Mouse (Mus musculus) 3134 (cell line): ENCODE data around the gene Arl14.
"Not testable (repeated sequence)": the region's sequence is repeated elsewhere in the genome, so short reads cannot be mapped to it uniquely, and the experiment has no call there.

Experiments used
- DNase-seq: peaks from one replicate; pipeline ENCODE4 v3.0.0-alpha.2; 2011; ENCODE audit warnings: low spot score; ENCODE audit not compliant: insufficient read length; ENCODE audit errors: extremely low read depth

Arl14 gene

DNA sequence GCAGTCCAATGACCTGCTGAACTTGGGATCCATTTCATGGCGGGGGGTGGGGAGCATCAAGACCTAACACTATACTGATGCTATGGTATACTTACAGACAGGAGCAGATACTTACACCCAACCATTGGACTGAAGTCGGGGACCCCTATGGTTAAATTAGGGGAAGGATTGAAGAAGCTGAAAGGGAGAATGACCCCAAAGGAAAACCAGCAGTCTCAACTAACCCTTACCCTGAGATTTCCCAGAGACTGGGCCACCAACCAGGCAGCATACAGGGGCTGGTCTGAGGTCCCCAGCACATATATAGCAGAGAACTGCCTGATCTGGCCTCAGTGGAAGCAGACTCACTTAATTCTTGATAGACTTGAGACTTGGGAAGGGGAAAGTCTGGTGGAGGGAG is 10.0 kb upstream of the Arl14 start:
- DNase-seq, result no peak

DNA sequence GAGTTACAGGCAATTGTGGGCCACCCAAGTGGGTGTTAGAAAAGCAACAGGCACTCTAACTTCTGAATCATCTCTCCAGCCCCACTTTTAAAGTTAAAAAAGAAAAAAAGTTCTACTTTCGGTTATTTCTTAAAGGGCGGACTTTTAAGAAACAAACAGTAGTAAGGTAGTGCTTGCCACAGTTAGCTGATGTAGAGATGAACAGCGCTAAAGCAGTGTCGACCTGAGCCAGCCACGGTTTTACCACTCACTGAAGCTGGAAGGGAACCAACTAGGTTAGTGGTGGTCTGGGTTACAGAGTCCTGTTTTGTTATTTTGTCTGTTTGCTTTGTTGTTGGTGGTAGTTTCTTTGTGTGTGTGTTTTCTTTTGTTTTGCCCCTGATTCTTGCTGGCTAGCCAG is 8.8 kb upstream of the Arl14 start:
- DNase-seq, result no peak

DNA sequence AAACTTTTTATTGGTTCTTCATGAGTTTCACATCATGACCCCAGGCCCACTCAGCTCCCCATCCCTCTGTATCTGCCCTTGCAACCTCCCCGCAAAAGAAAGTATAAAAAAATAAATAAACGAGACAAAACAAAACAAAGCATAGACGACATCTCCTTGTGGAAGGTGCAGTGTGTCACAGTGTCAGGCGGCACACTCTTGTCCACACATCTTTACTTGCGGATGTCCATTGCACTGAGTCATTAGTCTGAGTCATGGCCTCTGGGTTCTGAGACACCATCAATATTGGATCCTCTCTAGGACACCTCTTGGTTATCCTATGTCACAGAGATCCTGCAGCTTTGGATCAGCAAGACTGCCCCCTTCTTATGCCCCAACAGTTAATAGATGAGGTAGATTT is 7.7 kb upstream of the Arl14 start:
- peak; percentile 29 for DNase-seq

DNA sequence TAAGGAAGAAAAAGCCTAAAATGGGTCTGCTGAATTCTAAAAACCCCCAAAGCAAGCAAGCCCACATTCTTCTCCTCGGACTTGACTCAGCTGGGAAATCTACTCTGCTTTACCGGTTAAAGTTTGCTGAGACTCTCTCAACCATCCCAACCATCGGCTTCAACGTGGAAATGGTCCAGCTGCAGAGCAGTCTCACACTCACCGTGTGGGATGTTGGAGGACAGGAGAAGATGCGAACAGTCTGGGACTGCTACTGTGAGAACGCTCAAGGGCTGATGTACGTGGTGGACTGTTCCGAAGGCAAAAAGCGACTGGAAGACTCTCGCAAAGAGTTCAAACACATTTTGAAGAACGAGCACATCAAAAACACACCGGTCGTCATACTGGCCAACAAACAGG is 282 bp downstream of the Arl14 start:
- no peak for DNase-seq

DNA sequence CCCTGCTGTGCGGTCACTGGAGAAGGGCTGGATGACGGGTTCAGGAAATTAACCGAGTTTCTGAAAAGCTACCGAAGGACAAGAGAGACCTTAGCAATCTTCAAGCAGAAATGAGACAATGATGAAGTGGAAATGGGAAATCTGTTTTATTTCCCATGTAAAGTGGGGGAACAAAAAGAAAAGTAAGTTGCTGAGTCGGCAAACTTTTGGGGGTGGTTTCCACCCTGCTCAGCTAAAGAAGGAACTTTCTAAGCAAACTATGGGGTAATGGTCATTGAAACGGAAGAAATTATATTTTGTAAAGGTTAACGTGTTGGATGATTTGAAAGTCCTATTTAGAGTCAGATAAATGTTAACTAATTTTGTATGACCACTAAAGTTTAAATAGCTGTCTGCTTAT is 768 bp downstream of the Arl14 start:
- no peak for DNase-seq

DNA sequence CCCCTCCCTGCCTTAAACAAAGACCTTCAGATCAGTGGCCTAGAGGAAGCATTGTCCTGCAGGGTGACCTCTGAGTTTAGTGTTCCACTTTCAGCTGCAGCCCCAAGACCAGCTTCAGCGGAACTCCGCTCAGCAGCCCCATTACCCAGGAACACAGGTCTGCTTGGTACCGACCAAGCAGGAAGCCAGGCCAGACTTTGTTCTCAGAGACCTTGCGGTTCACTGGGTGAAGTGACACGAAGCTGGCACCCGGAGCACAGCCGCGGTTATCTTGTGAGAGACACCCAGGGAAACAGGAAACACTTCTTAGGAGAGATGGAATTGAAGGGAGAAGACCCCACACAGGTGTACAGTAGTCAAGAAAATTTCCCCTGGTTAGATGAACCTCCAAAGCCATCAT is 1.4 kb downstream of the Arl14 start:
- no peak for DNase-seq

DNA sequence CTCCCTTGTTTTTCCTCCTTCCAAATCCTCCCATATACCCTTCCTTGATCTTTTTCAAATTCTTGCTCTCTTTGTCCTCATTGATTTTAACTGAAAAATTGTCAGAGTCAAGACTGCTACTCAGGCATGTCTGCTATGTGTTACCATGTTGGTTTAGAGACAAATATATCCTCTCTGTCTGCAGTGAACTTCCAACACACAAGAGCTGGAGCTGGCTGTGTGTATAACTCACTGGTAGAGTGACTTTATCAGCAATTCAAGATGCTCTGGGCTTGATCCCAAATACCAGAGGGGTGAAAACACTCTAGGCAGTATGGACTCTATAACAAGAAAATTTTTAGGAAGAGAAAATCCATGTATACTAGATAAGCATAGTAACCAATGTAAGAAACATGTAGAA is 2.8 kb downstream of the Arl14 start:
- DNase-seq, result no peak

DNA sequence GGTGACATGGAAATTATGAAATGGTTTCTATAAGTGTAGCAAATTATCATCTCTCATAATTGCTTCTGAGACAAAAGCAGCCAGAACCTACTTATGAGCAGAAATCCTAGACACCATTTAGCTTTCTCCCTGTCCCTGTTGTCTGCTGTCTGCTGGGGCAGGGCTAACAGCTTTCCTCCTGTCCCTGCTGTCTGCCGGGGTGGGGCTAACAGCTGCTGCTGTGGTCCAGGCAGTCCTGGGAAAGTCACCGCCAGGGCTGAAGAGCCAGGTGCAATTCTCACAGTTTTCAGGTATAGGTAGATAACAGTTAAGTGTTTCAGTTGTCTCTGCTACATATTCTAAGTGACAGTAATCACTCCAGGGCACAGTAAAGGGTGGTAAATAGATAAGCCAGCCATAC is 4.3 kb downstream of the Arl14 start:
- DNase-seq, result no peak

DNA sequence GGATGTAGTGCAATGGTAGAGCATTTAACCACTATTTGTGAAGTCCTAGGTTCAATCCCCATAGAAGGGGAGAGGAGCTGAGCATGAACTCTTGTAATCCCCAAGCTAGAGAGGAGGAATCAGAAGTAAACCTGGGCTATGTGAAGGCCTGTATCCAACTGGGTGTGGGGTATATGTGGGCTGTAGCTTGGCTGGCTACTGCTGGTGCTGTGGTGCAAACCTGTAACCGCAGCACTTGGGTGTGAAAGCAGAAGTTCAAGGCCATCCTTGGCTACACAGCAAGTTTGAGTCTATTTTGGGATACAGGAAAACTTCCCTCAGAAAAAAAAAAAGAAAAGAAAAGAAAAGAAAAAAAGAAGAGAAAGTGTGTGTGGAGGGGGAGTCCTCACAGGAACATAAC is 5.8 kb downstream of the Arl14 start:
- no peak for DNase-seq

DNA sequence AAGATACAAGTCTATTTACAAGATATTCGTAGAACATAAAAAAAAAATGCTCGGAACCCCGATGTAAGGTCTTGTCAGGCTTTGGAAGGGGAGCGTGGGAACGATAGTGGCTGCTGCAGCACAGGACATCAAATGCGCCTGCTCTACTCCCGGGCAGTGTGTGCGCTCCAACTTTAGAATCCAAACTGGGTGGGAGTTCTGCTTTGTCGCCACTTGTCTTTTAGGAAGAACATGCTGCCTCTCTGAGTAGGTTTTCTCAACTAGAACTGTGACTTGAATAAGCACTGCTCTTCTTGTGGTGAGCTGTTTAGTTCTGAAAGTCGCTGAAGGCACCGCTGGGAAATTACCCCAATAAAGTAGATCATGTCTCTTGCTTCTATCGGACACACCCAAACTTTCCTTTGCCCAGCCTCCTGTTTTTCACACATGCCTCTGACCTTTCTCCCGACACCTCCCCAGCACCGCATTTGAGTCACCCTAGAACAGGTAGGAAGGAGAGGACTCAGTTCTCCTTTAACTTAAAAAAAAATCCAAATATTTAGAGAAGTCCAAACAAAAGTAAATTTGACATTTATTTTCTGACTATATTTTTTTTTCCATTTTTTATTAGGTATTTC is 9.4 kb downstream of the Arl14 start:
- DNase-seq, result no peak

DNA sequence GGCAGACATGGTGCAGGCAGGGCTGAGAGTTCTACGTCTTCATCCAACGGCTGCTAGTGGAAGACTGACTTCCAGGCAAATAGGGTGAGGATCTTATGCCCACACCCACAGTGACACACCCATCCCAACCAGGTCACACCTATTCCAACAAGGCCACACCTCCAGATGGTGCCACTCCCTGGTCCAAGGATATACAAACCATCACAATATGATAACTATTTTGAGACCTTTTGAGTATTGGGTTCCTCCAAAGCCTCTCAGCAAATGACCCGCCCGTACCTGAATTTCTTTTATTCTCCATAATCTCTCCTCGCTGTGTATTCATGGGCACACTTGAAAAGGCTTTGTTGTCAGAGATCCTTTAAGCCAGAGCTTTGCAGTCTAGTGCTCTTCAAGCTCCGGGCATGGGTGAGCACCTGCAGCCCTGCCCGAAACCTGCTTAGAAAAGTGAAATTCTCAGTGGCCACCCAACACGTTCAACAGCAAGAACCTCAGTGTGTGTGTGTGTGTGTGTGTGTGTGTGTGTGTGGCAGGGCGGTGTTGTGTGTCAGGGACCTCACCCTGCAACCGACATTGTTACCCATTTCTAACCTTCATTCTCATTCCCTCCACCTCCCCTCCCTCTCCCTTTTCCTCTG is 11.5 kb downstream of the Arl14 start:
- not testable (repeated sequence) for DNase-seq

DNA sequence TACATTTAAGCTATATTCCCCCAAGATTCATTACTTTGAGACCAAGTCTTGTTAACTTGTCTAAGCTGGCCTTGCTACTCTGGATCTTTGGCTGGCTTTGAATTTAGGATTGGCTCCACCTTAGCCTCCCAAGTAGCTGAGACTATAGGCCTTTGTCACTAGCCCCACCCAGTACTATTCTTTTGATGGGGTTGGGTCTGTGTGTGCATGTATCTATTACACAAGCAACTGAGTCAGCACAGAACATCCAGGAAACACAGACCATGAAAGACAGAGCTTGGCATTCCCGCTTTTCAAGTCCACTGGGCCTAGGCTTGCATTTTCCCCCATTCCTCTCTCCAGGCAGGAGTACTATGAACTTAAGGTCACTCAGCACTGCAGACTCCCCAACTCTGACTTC is 12.3 kb downstream of the Arl14 start:
- DNase-seq, result no peak

DNA sequence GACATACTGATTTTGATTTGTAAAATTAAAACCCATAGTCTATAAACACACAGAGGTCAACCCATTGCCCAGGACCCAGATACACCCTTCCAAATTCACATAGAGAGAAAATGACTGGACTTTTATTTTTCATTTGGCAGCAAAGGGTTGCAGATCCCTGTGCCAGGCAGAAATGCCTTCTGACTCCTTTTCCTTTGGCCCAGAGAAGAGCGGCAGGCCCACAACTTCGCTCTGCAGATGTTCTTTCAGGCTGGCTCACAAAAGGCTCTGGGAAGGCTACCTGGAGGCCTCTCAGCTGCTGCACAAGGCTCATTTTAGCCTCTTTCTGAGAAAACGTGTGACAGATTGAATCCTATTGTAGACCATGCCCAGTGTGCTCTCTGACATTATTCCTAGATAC is 13.6 kb downstream of the Arl14 start:
- DNase-seq, result no peak

DNA sequence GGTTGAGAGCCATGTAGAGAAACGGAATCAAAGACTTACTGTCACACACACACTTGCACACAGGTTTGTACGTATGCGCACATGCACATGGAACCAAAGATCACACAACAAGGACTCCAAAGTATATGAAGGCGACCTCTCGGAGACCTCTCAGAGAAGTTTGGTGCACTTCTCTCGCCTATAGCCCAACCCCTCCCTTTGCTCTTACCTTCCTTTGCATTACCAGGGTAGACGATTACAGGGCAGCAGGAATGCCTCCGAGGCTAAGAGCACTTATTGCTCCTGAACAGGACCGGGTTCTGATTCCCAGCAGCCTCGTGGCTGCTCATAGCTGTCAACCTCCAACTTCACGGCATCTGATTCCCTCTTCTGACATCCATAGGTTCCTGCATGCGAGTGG is 14.3 kb downstream of the Arl14 start:
- DNase-seq, result no peak

DNA sequence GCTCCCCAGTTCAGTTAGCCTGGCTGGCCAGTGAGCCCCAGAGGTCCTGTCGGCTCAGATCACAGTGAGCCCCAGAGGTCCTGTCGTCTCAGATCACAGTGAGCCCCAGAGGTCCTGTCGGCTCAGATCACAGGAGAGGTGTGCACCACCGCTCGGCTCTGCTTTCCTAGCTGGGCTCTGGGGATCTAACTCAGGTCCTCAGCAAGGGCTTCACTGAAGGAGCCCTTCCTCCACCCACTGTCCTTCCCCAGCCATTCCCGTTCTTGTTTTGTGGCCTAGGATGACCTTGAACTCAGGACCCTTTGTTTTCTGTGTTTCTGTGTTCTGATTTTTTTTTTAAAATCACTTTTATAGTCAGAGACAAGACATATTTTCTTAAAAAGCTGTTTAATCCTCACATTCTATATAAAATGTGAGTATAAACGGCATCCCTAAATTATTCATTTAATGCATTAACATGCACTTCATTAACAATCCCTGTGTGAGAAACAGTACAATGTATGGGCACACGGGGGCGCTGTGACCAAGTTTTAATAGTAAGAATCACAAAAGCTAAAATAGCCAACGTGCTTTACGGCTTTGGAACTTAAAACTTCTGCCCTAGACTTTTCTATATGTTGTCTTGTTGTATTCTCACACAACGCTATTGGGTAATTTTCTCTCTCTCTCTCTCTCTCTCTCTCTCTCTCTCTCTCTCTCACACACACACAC is 16.1 kb downstream of the Arl14 start:
- no peak for DNase-seq

DNA sequence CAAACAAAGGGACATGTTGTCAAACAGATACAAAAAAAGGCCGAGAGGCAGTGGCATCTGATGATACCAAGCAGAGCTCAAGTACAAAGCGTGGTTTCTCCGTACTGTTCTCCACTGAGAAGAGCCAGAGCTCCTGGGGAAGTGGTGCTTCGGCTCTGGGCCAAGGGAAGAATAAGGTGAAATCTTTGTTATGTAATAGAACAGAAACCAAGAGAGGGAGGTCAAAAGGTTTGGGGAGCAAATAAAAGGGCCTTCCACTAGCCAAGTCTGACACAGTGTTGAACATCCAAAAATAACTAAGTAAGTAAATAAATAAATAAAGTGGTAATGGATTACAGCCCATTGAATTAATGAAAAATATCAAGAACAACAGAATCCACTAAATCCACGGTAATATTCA is 17.0 kb downstream of the Arl14 start:
- DNase-seq, result no peak

DNA sequence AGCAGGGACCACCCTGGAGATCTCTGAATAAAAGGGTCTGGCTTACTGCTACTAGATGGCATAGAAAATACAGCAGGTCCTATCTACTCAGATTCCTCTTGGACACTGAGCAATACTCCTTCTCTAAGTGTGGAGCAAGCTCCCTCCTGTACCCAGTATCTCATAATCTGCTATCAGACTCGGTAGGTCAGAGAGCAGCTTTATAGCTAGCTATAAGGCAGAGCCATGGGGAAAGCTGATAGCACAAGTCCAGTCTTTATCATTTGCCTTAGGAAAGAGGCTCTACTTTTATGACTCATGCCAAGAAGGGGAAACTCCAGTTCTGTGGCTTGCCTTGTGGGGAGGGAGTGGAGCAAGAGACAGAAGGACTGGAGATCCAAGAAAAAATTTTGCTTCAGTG is 18.8 kb downstream of the Arl14 start:
- DNase-seq, result no peak

DNA sequence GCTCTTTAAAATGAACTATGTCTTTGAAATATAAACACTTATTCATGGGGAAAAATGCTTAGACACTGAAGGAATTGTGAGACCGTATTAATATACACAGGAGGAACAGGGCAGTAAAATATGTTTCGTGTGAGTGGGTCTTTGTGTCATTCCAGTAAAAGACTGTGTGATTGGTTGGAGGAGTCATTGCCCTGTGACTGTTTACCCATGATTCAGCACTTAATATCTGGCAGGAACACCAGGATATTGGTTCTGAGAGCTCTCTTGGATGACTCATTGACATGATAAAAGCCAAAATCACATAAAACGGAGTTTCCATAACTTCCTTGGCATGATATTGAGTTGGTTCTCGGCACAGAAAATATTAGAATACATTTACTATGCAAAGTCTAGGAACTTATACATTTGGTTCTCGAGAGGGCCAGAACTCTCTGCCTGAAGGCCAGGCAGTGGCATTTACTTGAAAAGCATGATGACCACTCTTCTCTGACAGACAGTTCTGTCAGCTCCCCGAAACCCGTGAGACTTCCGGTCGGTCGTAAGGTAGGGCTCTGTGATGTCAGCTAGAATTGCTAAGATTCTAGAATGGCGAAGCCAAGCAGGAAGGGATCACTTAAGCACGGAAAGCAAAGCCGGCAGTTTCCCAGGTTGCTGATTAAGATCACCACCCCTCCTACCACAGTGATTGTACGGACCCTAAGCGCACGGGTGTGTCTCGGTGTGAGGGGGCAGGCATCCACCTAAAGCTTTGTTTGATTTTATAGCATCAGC is 31.1 kb downstream of the Arl14 start:
- DNase-seq, result no peak

DNA sequence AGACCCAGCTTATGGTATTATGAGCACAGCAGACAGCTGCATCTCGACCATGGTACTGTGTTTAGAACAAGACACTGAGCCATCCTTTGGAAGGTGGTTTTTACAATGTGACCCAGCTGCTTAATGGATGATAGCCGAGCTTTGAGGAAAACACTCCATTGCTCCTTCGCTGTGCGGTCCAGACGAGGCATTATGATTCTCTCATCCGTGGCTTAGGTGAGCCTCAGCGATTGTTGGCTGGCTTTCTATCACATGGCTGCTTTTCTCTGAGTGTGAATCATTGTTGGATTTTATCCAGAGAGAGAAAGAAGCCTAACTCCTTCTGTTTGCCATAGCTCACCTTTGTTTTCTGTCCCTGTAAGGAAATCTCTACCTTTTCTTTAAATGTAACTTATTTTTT is 32.5 kb downstream of the Arl14 start:
- no peak for DNase-seq

DNA sequence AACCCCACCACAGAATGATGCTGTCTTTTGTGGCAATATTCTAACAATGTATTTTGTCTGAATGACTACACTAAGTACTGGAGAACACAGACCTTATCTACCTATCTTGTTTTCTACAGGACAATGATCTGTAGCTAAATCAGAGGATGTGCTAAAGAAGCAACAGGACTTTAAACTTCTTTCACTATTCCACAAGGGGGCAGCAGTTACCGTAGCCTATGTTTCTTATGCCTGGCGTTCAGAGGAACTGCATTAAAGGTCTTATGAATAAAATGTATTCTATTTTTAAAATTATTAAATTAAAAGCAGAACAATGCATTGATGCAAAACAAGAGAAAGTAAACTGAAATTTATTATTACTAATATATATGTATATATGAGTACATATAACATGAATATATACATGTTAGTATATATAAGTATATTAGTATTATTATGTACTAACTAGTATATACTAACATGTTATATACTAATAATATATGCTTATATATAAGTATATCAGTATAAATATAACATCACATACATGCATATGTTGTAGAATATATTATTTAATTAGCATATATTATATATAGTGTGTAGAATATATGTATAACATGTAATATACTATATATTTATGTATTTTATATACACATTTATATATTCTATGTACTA is 35.0 kb downstream of the Arl14 start:
- DNase-seq, result peak; percentile 21

DNA sequence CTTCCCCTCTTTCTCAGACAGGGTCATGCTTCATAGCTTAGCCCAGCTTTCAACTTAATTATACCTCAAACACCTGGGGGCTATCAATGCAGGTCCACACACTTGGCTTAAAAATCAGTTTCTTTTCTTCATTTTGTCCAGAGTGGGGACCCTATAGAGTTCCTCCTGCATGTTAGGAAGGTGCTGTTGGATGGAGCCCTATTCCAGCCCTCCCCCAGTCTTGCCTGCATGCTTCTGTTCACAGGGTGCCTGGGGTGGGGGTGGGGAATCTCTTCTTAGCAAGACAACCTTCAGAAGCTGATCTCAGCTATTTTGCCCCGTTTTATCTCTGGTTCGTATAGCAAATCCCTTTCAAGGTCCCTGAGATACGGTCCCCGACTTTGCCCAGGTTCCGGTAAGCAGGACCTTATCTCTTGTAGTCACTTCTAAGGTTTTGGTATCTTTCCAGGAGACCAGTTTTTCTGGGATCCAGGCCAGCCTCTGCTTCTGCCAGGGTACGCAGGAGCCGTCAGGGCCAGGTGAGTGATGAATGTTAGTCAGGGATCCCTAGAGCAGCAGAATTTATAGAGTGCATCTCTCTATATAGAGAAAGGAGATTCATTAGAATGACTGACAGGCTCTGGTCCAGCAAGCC is 40.9 kb downstream of the Arl14 start:
- DNase-seq, result no peak
